Mouse (Mus musculus): ENCODE data around the gene Ano8. TPM values are rescaled to one million over a fixed set of nuclear protein-coding genes. Genes with fewer than 3 reads are reported as not detected.

Ano8 gene
- polyA plus RNA-seq, 1 experiment: 3.3 TPM

DNA sequence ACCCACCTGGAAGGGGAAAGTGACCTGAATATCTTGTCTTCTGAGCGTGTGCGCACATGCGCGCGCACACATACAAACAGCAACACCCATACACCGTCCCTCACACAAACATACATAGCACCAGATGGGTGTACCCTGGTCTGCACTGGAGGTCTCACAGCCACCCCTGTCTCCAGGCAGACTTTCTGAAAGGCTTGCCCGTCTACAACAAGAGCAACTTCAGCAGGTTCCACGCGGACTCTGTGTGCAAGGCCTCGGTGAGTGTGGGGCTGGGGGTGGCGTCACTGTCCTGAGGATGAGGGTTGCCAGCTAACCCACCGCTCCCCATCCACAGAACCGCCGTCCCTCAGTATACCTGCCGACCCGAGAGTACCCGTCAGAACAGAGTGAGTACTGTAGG, 13.9 kb downstream of the Ano8 start:
- peaks cover 53% of the 10 kb centered on the region for H3K4me1 ChIP-seq
- H3K36me3 ChIP-seq (replicated peaks; ENCODE audit: low read length): peaks cover 64% of the 10 kb centered on the region
- TF ChIP-seq GATA1 (IDR thresholded peaks at IDR 0.05; ENCODE audit: borderline replicate concordance, low read length): no peak
- TF ChIP-seq FLI1 (IDR thresholded peaks at IDR 0.05; ENCODE audit: low read length): no peak
- no peaks in the 10 kb centered on the region for H3K9me3 ChIP-seq
- no peak overlapping the region for H3K4me3 ChIP-seq (replicated peaks)
- no peaks in the 10 kb centered on the region for H3K27me3 ChIP-seq (replicated peaks)

DNA sequence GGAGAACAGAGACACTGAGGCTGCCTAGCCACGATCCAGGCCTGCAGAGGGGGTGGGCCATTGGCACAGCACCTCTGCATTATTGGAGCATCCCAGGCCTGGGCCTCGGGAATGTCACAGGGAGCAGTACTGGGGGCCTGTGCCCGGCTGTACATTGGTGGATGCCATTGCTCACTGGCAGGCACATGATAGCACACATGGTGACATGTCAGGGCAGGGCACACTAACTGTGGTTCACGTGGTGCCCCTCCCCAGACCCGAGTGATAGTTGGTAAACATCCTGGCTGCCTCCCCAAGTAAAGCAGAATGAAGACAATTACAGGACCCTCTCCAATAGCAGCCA, 14.9 kb downstream of the Ano8 start:
- no peaks in the 10 kb centered on the region for H3K9me3 ChIP-seq
- peaks cover 52% of the 10 kb centered on the region for H3K4me1 ChIP-seq
- no peaks in the 10 kb centered on the region for H3K27me3 ChIP-seq (replicated peaks)
- peak overlapping the region; percentile 96 for H3K4me3 ChIP-seq (replicated peaks)
- no peak for TF ChIP-seq FLI1 (IDR thresholded peaks at IDR 0.05; ENCODE audit: low read length)
- TF ChIP-seq GATA1 (IDR thresholded peaks at IDR 0.05; ENCODE audit: borderline replicate concordance, low read length): no peak
- peaks cover 73% of the 10 kb centered on the region for H3K36me3 ChIP-seq (replicated peaks; ENCODE audit: low read length)

DNA sequence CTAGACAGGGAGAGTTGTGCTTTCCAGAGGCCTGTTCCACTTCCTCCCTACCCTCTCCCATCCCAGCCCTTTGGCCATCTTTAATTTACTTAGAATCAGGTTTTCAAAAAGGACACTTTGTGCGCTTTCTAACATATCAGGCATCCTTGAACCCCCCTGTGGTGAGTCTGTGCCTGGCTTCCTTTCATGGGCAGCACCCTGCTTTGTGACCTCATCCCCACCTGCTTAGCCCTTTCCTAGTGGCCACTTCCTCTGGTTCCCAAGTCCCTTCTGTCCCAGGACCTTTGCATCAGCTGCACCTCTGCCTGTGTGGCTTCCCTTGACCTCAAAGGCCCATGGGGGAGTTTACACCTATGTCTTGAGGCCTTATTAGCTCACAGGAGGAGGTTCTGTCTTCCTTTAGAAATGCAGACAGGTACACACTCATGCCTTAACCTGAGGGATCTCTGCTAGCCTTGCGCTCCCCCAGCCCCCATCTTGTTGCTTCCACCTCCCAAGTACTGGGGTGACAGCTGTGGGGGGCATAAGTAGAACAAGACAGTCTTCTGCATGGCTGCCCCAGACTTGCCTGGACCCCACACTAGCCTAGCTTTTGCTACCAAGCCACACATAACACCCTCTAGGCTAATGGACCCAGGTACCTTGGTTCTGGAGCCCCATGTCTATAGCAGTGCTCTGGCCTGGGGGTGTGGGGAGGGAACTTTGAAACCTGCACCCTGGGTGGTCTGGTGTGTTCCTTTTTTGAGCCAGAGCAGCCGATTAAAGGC, 15.4 kb downstream of the Ano8 start:
- H3K9me3 ChIP-seq: no peaks in the 10 kb centered on the region
- peak overlapping the region; percentile 96 for H3K4me3 ChIP-seq (replicated peaks)
- TF ChIP-seq GATA1 (IDR thresholded peaks at IDR 0.05; ENCODE audit: borderline replicate concordance, low read length): no peak
- TF ChIP-seq FLI1 (IDR thresholded peaks at IDR 0.05; ENCODE audit: low read length): no peak
- peaks cover 70% of the 10 kb centered on the region for H3K36me3 ChIP-seq (replicated peaks; ENCODE audit: low read length)
- no peaks in the 10 kb centered on the region for H3K27me3 ChIP-seq (replicated peaks)
- H3K4me1 ChIP-seq: peaks cover 52% of the 10 kb centered on the region

DNA sequence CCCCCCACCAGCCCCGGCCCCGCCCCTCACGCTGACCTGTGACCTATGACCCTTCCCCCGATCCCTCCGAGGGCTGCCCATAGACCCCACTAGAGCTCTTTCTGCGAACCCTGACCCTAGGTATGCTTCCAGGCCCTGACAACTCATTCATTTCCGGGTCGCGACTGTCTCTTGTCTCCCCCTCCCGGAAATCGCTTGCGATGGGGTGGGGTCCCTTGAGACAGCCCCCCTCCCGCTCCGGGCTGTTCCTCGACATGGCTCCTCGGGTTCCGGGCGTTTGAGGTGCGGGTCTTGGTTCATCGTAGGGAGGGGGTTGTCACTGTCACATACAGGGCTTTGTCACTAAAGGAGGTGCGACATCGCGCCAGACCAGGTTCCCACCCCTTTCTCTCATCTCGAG, 16.4 kb downstream of the Ano8 start:
- Histone ChIP-seq H3K9me3 (no peaks in the 10 kb centered on the region), H3K4me1 (peaks cover 51% of the 10 kb centered on the region), H3K4me3 (replicated peaks) (peak overlapping the region; percentile 96), H3K36me3 (replicated peaks; ENCODE audit: low read length) (peaks cover 61% of the 10 kb centered on the region), H3K27me3 (replicated peaks) (no peaks in the 10 kb centered on the region)
- TF ChIP-seq GATA1 (IDR thresholded peaks at IDR 0.05; ENCODE audit: borderline replicate concordance, low read length): no peak
- no peak for TF ChIP-seq FLI1 (IDR thresholded peaks at IDR 0.05; ENCODE audit: low read length)

DNA sequence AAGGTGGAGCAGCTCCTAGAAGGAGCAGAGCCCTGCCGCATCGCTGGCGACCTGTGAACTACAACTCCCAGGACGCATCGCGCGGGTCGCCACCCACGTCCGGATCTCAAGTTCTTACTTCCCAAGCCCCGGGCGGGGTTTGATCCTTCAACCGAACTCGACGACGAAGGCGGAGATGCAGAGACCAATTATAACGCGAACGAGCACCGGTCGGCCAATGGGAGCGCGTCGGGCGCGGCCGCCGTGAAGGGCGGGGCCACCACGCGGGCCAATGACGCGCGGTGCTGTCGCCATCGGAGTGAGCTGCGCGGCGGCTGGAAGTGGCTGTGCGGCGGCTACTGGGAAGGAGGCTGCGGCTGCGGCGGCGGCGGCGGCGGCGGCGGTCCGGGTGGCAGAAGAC, 16.8 kb downstream of the Ano8 start, which contains the start of gene Dda1:
TSS of gene Dda1 (plus strand) at position 284 of the 400 bp plus-strand sequence.
- H3K27me3 ChIP-seq (replicated peaks): no peaks in the 10 kb centered on the region
- no peaks in the 10 kb centered on the region for H3K9me3 ChIP-seq
- TF ChIP-seq FLI1 (IDR thresholded peaks at IDR 0.05; ENCODE audit: low read length) (no peak), GATA1 (IDR thresholded peaks at IDR 0.05; ENCODE audit: borderline replicate concordance, low read length) (no peak)
- peak within 1 kb of the TSS; percentile 96 for H3K4me3 ChIP-seq (replicated peaks)
- peaks cover 56% of the 10 kb centered on the region for H3K4me1 ChIP-seq
- H3K36me3 ChIP-seq (replicated peaks; ENCODE audit: low read length): peaks cover 56% of the 10 kb centered on the region

DNA sequence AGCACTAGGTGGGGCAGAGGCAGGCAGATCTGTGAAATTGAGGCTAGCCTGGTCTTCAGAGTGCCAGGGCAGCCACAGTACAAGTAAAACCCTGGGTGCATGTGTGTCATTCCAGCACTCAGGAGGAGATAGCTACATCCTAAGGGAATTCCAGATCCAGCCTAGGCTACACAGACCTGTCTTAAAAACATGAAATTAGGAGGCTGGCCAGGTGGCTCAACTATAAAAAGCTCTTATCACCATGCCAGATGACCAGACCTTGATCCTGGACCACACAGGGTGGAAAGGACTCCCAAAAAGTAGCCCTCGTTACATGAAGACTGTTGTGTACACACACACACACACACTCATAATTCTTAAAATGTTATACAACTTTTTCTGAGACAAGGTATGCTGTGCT, 17.8 kb downstream of the Ano8 start:
- TF ChIP-seq GATA1 (IDR thresholded peaks at IDR 0.05; ENCODE audit: borderline replicate concordance, low read length): no peak
- no peak for TF ChIP-seq FLI1 (IDR thresholded peaks at IDR 0.05; ENCODE audit: low read length)
- no peak overlapping the region for H3K4me3 ChIP-seq (replicated peaks)
- peaks cover 47% of the 10 kb centered on the region for H3K36me3 ChIP-seq (replicated peaks; ENCODE audit: low read length)
- no peaks in the 10 kb centered on the region for H3K27me3 ChIP-seq (replicated peaks)
- H3K9me3 ChIP-seq: no peaks in the 10 kb centered on the region
- H3K4me1 ChIP-seq: peaks cover 65% of the 10 kb centered on the region

DNA sequence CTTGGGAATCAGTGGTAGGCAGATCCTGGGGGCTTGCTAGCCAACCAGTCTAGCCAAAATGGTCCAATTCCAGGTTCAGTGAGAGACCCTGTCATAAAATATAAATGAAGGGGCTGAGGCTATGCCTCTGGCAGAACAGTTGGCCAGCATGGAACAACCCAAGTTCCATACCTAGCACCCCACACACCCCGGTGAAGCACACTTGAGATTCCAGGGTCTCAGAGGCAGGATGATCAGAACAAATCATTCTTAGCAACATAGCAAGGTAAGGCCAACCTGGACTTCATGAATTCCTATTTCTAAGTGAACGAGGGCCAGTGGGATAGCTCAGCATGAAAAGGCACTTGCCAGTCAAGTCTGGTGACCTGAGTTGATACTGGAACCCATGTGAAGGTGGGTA, 18.6 kb downstream of the Ano8 start:
- H3K4me3 ChIP-seq (replicated peaks): no peak overlapping the region

DNA sequence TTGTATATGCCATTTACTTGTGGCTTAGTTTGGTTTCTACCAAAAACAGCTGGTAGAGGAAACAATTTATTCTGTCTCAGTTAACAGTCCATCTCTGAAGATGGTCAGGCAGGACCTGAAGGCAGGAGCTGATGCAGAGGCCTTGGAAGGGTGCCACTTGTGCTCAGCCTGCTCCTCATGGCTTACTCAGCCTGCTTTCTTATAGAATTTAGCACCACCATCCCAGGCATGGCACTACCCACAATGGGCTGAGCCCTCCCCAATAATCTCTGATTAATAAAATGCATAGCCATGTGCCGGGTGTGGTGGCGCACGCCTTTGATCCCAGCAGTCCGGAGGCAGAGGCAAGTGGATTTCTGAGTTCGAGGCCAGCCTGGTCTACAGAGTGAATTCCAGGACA, 19.6 kb downstream of the Ano8 start:
- TF ChIP-seq GATA1 (IDR thresholded peaks at IDR 0.05; ENCODE audit: borderline replicate concordance, low read length): no peak
- no peak for TF ChIP-seq FLI1 (IDR thresholded peaks at IDR 0.05; ENCODE audit: low read length)
- H3K4me1 ChIP-seq: peaks cover 62% of the 10 kb centered on the region
- no peaks in the 10 kb centered on the region for H3K9me3 ChIP-seq
- peaks cover 37% of the 10 kb centered on the region for H3K36me3 ChIP-seq (replicated peaks; ENCODE audit: low read length)
- no peaks in the 10 kb centered on the region for H3K27me3 ChIP-seq (replicated peaks)
- no peak overlapping the region for H3K4me3 ChIP-seq (replicated peaks)

More for the DNA sequence above, 18.6 kb downstream of the Ano8 start:
- Histone ChIP-seq H3K4me1 (peaks cover 69% of the 10 kb centered on the region), H3K36me3 (replicated peaks; ENCODE audit: low read length) (peaks cover 39% of the 10 kb centered on the region), H3K27me3 (replicated peaks) (no peaks in the 10 kb centered on the region), H3K9me3 (no peaks in the 10 kb centered on the region)
- TF ChIP-seq FLI1 (IDR thresholded peaks at IDR 0.05; ENCODE audit: low read length): no peak
- TF ChIP-seq GATA1 (IDR thresholded peaks at IDR 0.05; ENCODE audit: borderline replicate concordance, low read length): no peak

DNA sequence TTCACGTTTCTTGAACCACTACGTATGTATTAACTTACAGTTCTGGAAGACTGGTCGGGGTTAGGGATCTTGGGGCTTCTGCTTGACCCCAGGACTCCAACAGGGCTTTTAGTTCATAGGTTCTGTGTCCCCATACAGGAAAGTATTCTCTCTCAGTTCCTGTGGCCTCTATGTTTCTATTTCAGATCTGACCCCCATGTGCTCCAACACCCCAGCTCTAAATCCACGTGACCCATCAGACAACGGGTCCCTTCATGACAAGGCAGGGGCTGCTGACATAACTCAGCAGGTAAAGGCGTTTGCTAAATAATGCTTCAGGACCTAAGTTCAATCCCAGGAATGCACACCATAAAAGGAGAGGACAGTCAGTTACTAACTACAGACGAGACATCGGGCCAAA, 20.0 kb downstream of the Ano8 start:
- H3K27me3 ChIP-seq (replicated peaks): no peaks in the 10 kb centered on the region
- H3K4me3 ChIP-seq (replicated peaks): peak overlapping the region; percentile 96
- H3K4me1 ChIP-seq: peaks cover 60% of the 10 kb centered on the region
- no peaks in the 10 kb centered on the region for H3K9me3 ChIP-seq
- no peak for TF ChIP-seq FLI1 (IDR thresholded peaks at IDR 0.05; ENCODE audit: low read length)
- TF ChIP-seq GATA1 (IDR thresholded peaks at IDR 0.05; ENCODE audit: borderline replicate concordance, low read length): no peak
- H3K36me3 ChIP-seq (replicated peaks; ENCODE audit: low read length): peaks cover 37% of the 10 kb centered on the region
